Mouse (Mus musculus) neural tube, embryonic 13.5 days (tissue): ENCODE data around the gene Sugct. TPM values are rescaled to one million over a fixed set of nuclear protein-coding genes. Genes with fewer than 3 reads are reported as not detected.
A peak's percentile ranks its signal among the peaks of the same experiment; 100 is the strongest.
"Not testable (repeated sequence)": the region's sequence is repeated elsewhere in the genome, so short reads cannot be mapped to it uniquely, and the experiment has no call there.

ENCODE experiments used
- ATAC-seq: fragments of 200-750 bp; cut with Nextera tagmentation; 2 replicates; pipeline ENCODE4 v1.8.0; 2017; ENCODE audit warnings: low read depth, mild to moderate bottlenecking, moderate TSS enrichment, moderate library complexity
- H3K27ac ChIP-seq: fragments of 300-500 bp; sonication (generic); replicated peaks from 2 replicates; pipeline ENCODE4 v1.5.1; 2015; ENCODE audit warnings: moderate library complexity, mild to moderate bottlenecking, inconsistent platforms
- H3K27me3 ChIP-seq: fragments of 300-500 bp; sonication (generic); 2 replicates; pipeline ENCODE4 v1.6.1; 2015; ENCODE audit warnings: mild to moderate bottlenecking, inconsistent platforms
- H3K36me3 ChIP-seq: fragments of 300-500 bp; sonication (generic); 2 replicates; pipeline ENCODE4 v1.6.1; 2015; ENCODE audit warnings: mild to moderate bottlenecking, inconsistent platforms
- H3K4me1 ChIP-seq: fragments of 300-500 bp; sonication (generic); replicated peaks from 2 replicates; pipeline ENCODE4 v1.6.1; 2015; ENCODE audit warnings: inconsistent platforms
- H3K4me2 ChIP-seq: fragments of 300-500 bp; sonication (generic); 2 replicates; pipeline ENCODE4 v1.6.1; 2015; ENCODE audit warnings: inconsistent platforms, mild to moderate bottlenecking, moderate library complexity
- H3K4me3 ChIP-seq: fragments of 300-500 bp; sonication (generic); 2 replicates; pipeline ENCODE4 v1.5.1; 2015; ENCODE audit warnings: mild to moderate bottlenecking, inconsistent platforms
- H3K9ac ChIP-seq: fragments of 300-500 bp; sonication (generic); 2 replicates; pipeline ENCODE4 v1.6.1; 2015; ENCODE audit warnings: moderate library complexity, mild to moderate bottlenecking, inconsistent platforms
- H3K9me3 ChIP-seq: fragments of 300-500 bp; sonication (generic); 2 replicates; pipeline ENCODE4 v1.6.1; 2016; ENCODE audit warnings: inconsistent platforms
- WGBS: fragments of 180-500 bp; shearing (Covaris S2); methylation state at CpG from one replicate; pipeline ENCODE4 v1.1.7; 2015; 5-methylcytosine and 5-hydroxymethylcytosine counted together
- polyA plus RNA-seq: library from polyadenylated mRNA; unstranded; fragments of >200 nt; fragmentation: Nextera tagmentation; extraction: Ambion mirVana; gene quantifications from 2 replicates; pipeline ENCODE4 v1.2.1, GENCODE M21; 2015

Gene Sugct
- polyA plus RNA-seq, 1 experiment from 2014 or later, result 3.2 TPM

- H3K27me3 ChIP-seq, result no peaks in the 10 kb centered on the region
- no peak for ATAC-seq
- H3K9me3 ChIP-seq, result no peaks in the 10 kb centered on the region
- H3K36me3 ChIP-seq, result no peaks in the 10 kb centered on the region
- H3K27ac ChIP-seq, result no peak overlapping the region
- no peak overlapping the region for H3K4me2 ChIP-seq
- H3K4me1 ChIP-seq, result no peaks in the 10 kb centered on the region
- H3K9ac ChIP-seq, result no peak overlapping the region
- H3K4me3 ChIP-seq, result no peak overlapping the region
These were observed 110.5 kb downstream of the Sugct start for GRCm38 (mm10) chr13:17584804-17585203.

DNA sequence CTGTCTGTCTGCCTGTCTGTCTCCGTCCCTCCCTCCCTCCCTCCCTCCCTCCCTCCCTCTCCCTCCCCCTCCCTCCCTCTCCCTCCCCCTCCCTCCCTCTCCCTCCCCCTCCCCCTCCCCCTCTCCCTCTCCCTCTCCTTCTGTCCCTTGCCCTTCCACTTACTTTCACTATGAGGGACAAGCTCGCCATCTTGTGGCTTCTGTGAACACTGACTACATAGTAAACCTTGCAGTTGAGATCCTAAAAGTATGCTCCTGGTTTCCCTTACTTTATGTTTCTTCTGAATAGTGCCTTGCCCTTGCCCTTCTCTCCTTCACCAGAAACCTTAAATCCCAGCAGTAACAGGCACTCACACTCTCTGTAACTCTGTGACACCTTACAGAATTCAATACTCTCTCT is 113.7 kb downstream of the Sugct start:
- Histone ChIP-seq H3K4me2 (no peak overlapping the region), H3K27ac (no peak overlapping the region), H3K36me3 (no peaks in the 10 kb centered on the region), H3K27me3 (no peaks in the 10 kb centered on the region), H3K9ac (no peak overlapping the region), H3K4me3 (no peak overlapping the region), H3K4me1 (no peaks in the 10 kb centered on the region), H3K9me3 (no peaks in the 10 kb centered on the region)
- WGBS, result 21% methylated on average over 2 of the region's 2 CpGs
- no peak for ATAC-seq

DNA sequence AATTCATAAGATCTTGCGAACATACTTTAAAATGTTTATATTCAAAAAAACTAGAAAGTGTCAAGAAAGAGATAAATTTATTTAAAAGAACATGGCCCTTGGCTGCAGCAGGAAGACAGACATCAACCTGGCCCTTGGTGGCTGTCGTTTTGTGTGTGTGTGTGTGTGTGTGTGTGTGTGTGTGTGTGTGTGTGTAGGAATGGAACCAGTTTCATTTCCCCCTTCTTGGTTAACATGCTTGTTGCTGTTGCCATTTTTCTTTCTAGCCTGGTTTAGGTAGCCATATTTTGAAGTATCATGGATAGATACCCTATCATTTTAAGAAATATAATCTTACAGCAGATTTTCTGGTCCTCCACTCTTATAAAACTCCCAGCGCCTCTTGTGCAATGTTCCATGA is 136.0 kb downstream of the Sugct start:
- H3K9me3 ChIP-seq, result no peaks in the 10 kb centered on the region
- no peaks in the 10 kb centered on the region for H3K36me3 ChIP-seq
- no peak overlapping the region for H3K27ac ChIP-seq
- H3K9ac ChIP-seq, result no peak overlapping the region
- H3K27me3 ChIP-seq, result no peaks in the 10 kb centered on the region
- H3K4me1 ChIP-seq, result no peaks in the 10 kb centered on the region
- H3K4me2 ChIP-seq, result no peak overlapping the region
- H3K4me3 ChIP-seq, result no peak overlapping the region
- 87% methylated on average over 3 of the region's 3 CpGs for WGBS
- no peak for ATAC-seq

DNA sequence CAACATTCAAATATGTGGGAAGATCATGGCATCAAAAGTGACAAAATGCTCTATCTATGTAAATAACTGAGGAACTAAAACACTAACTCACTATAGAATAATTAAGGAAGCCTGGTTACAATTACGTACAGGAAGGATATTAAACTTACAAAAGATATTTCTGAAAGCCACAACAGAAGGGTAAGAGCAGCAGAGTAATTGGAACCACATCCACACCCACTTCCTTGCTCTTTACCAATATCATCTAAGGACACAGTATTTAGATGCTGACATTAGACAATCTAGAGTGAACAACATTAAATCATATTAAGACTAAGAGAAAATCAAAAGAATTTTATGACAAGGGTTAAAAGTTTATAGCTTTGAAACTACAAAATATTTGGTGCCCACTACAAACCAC is 159.0 kb downstream of the Sugct start:
- H3K9ac ChIP-seq, result no peak overlapping the region
- ATAC-seq, result no peak
- H3K4me1 ChIP-seq, result no peaks in the 10 kb centered on the region
- WGBS, result 85% methylated on average over 1 of the region's 1 CpGs
- H3K27ac ChIP-seq, result no peak overlapping the region
- H3K4me3 ChIP-seq, result no peak overlapping the region
- no peak overlapping the region for H3K4me2 ChIP-seq
- H3K9me3 ChIP-seq, result no peaks in the 10 kb centered on the region
- no peaks in the 10 kb centered on the region for H3K36me3 ChIP-seq
- H3K27me3 ChIP-seq, result no peaks in the 10 kb centered on the region

DNA sequence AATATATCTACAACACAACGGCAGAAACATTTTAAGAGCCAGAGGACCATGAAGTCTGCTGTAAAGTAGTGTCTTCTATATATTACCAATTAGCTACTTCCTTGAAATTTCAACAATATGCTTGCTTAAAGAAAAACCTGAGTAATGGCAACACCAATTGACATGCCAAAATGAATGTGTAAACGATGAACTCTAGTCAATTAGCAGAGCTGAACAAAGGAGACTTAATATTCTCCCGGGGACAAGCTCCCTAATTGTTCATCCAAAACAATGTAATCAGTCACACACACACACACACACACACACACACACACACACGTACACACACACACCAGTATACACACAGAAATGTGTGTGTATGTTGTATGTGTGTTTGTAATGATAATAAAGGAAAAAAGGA is 160.5 kb downstream of the Sugct start:
- ATAC-seq, result no peak
- WGBS, result 59% methylated on average over 4 of the region's 4 CpGs
- no peaks in the 10 kb centered on the region for H3K27me3 ChIP-seq

DNA sequence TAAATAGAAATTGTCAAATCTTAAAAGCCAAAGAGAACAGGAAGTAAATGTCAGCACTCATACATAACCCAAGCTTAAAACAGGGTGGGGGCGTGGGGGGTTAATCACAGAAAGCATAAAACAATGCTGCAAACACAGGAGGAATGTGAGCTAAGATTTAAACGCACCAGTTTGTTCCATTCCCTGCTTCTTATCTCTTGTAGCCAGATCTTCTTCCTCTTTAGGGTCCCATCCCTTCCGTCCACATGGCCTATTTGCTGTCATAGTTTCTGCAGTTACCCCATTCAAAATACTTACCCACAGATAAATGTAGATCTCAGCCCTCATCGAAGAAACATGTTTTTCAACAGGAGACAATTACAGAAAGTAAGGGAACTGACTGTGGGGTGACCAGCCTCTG is 160.9 kb downstream of the Sugct start:
- H3K4me1 ChIP-seq, result no peaks in the 10 kb centered on the region
- H3K4me3 ChIP-seq, result no peak overlapping the region
- no peak for ATAC-seq
- H3K9ac ChIP-seq, result no peak overlapping the region
- 79% methylated on average over 4 of the region's 4 CpGs for WGBS
- H3K27me3 ChIP-seq, result no peaks in the 10 kb centered on the region
- no peaks in the 10 kb centered on the region for H3K9me3 ChIP-seq
- no peak overlapping the region for H3K27ac ChIP-seq
- H3K4me2 ChIP-seq, result no peak overlapping the region
- no peaks in the 10 kb centered on the region for H3K36me3 ChIP-seq

More for the DNA sequence above, 160.5 kb downstream of the Sugct start:
- Histone ChIP-seq H3K36me3 (no peaks in the 10 kb centered on the region), H3K4me3 (no peak overlapping the region), H3K9me3 (no peaks in the 10 kb centered on the region), H3K4me1 (no peaks in the 10 kb centered on the region), H3K4me2 (no peak overlapping the region), H3K9ac (no peak overlapping the region), H3K27ac (no peak overlapping the region)

GRCm38 (mm10) chr13:17511184-17511778 is 184.1 kb downstream of the Sugct start:
- Histone ChIP-seq H3K9me3 (no peaks in the 10 kb centered on the region), H3K9ac (no peak overlapping the region), H3K4me2 (no peak overlapping the region), H3K36me3 (no peaks in the 10 kb centered on the region), H3K4me1 (no peaks in the 10 kb centered on the region), H3K27me3 (no peaks in the 10 kb centered on the region), H3K27ac (no peak overlapping the region), H3K4me3 (no peak overlapping the region)
- no peak for ATAC-seq
- WGBS, result 82% methylated on average over 4 of the region's 4 CpGs

DNA sequence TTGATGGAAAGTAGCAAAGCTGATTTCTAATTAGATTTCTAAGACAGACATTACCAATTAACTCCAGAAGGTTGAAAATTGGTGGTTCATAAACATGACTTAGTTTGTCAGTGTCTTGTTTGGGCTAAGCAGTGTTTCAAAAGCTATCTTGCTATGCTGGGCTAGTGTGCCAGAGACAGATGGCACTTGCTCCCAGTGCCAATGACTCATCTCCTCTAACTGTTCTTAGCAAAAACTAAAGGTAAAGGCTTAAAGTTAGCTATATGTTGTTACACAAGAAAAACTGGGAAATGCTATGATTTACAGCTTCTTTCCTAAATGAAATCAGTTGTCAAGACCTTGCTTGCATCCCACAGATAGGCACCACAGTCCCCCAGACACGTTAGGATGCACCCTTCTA is 200.4 kb downstream of the Sugct start:
- Histone ChIP-seq H3K4me2 (no peak overlapping the region), H3K27me3 (no peaks in the 10 kb centered on the region), H3K9ac (no peak overlapping the region), H3K4me1 (no peaks in the 10 kb centered on the region), H3K9me3 (no peaks in the 10 kb centered on the region), H3K27ac (no peak overlapping the region), H3K36me3 (no peaks in the 10 kb centered on the region), H3K4me3 (no peak overlapping the region)
- WGBS, result 71% methylated on average over 1 of the region's 1 CpGs
- no peak for ATAC-seq

DNA sequence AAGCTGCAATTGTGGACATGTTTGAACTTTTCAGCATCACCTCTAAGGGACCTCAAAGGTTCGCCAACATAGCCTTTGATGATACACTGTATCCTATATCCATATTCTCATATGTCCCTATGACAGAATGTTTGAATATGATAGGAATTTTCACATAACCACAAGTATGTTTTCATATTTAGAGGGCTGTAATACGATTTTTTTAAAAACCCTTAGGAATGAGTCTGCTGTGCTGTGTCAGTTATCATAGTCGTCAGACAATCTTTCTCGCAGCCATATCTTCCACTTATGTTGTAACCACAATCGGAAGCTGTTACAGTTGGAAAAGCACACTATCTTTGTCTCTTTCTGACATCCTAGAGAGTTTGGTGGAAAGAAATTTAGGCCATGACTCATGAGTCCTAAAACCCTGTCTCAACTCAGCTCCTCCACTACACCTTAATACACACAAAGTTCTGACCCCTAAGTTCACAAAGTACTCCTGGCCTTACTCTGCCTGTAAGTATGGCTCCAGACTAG is 201.2 kb downstream of the Sugct start:
- Histone ChIP-seq H3K4me3 (no peak overlapping the region), H3K9ac (no peak overlapping the region), H3K27ac (no peak overlapping the region), H3K36me3 (no peaks in the 10 kb centered on the region), H3K9me3 (no peaks in the 10 kb centered on the region), H3K27me3 (no peaks in the 10 kb centered on the region), H3K4me1 (no peaks in the 10 kb centered on the region), H3K4me2 (no peak overlapping the region)
- WGBS, result 91% methylated on average over 5 of the region's 5 CpGs
- no peak for ATAC-seq

DNA sequence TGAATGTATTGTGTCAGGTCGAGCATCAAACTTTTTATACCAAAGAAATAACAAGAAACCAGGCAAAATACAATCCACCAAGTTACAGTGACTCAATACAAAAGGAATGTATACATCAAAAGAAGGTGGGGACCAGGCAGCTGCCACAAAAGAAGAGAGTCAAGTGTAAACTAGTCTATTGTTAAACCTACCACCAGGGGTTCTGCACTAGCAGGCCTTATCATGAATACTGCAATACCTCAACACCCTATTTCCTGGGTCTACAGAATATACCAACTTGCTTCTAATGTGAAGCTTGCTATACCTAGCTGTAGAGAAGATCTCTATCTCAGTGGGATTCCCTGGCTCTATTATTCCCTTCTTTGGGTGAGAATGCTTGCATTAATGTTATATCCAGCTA is 237.4 kb downstream of the Sugct start:
- WGBS, result 41% methylated on average over 1 of the region's 1 CpGs
- not testable (repeated sequence) for H3K27ac ChIP-seq, ATAC-seq, H3K27me3 ChIP-seq, H3K9ac ChIP-seq, H3K4me1 ChIP-seq, H3K4me3 ChIP-seq, H3K36me3 ChIP-seq, H3K4me2 ChIP-seq, H3K9me3 ChIP-seq

- ATAC-seq, result peak; percentile 50
- Histone ChIP-seq H3K27me3 (no peaks in the 10 kb centered on the region), H3K27ac (no peak overlapping the region), H3K9ac (no peak overlapping the region), H3K4me2 (no peak overlapping the region), H3K36me3 (no peaks in the 10 kb centered on the region), H3K4me1 (no peaks in the 10 kb centered on the region), H3K9me3 (no peaks in the 10 kb centered on the region), H3K4me3 (no peak overlapping the region)
- 48% methylated on average over 7 of the region's 7 CpGs for WGBS
These were observed 263.0 kb downstream of the Sugct start for GRCm38 (mm10) chr13:17432139-17432916.

- no peak for ATAC-seq
- no peaks in the 10 kb centered on the region for H3K27me3 ChIP-seq
These were observed 273.5 kb downstream of the Sugct start for GRCm38 (mm10) chr13:17421875-17422274.

More at GRCm38 (mm10) chr13:17421875-17422274, 273.5 kb downstream of the Sugct start:
- Histone ChIP-seq H3K9ac (no peak overlapping the region), H3K36me3 (no peaks in the 10 kb centered on the region), H3K4me3 (no peak overlapping the region), H3K27ac (no peak overlapping the region), H3K4me2 (no peak overlapping the region), H3K9me3 (peaks cover 4% of the 10 kb centered on the region; the same call in 1 of the 2 replicates), H3K4me1 (no peaks in the 10 kb centered on the region)
- WGBS, result 93% methylated on average over 6 of the region's 6 CpGs
